Mouse (Mus musculus) small intestine, adult 2 months (tissue): ENCODE measurements around the gene Hoxa9.

ENCODE experiments used
- CTCF ChIP-seq: fragments of 200-500 bp; IDR thresholded peaks from 2 replicates; pipeline ENCODE4 v1.5.1; 2012; ENCODE audit warnings: low read depth, mild to moderate bottlenecking, control low read depth, inconsistent platforms, low read length, moderate library complexity, mixed read lengths; ENCODE audit not compliant: insufficient replicate concordance, insufficient read length; ENCODE audit errors: extremely low read depth
- POLR2A ChIP-seq: fragments of 200-500 bp; IDR thresholded peaks from 2 replicates; pipeline ENCODE4 v1.6.1; 2012; ENCODE audit warnings: low read depth, mild to moderate bottlenecking, control low read depth, inconsistent platforms, low read length, moderate library complexity

- no peak for TF ChIP-seq CTCF
- no peak for TF ChIP-seq POLR2A
Observed at GRCm38 (mm10) chr6:52236806-52237205, 5.9 kb upstream of the Hoxa9 start.
